Mouse (Mus musculus) heart, embryonic 11.5 days (tissue): ENCODE data around the gene Tnk2. TPM values are rescaled to one million over a fixed set of nuclear protein-coding genes. Genes with fewer than 3 reads are reported as not detected.

Experiments
- ATAC-seq: fragments of 200-750 bp; cut with Nextera tagmentation; replicated peaks from 2 replicates; pipeline ENCODE4 v1.8.0; 2017; ENCODE audit warnings: moderate library complexity; ENCODE audit not compliant: insufficient number of reproducible peaks, low FRiP score, low TSS enrichment
- H3K27ac ChIP-seq: fragments of 300-500 bp; sonication (generic); 2 replicates; pipeline ENCODE4 v1.5.1; 2014; ENCODE audit warnings: mild to moderate bottlenecking, low read depth, low read length
- H3K27me3 ChIP-seq: fragments of 300-500 bp; sonication (generic); 2 replicates; pipeline ENCODE4 v1.6.1; 2014; ENCODE audit warnings: mild to moderate bottlenecking, low read length, mixed read lengths; ENCODE audit not compliant: control insufficient read depth, insufficient read depth
- H3K36me3 ChIP-seq: fragments of 300-500 bp; sonication (generic); 2 replicates; pipeline ENCODE4 v1.6.1; 2014; ENCODE audit warnings: mild to moderate bottlenecking, low read length, moderate library complexity, mixed read lengths; ENCODE audit not compliant: control insufficient read depth, insufficient read depth
- H3K4me1 ChIP-seq: fragments of 300-500 bp; sonication (generic); 2 replicates; pipeline ENCODE4 v1.6.1; 2014; ENCODE audit warnings: low read length; ENCODE audit not compliant: control insufficient read depth, insufficient read depth
- H3K4me2 ChIP-seq: fragments of 300-500 bp; sonication (generic); 2 replicates; pipeline ENCODE4 v1.6.1; 2014; ENCODE audit warnings: mild to moderate bottlenecking, moderate library complexity
- H3K4me3 ChIP-seq: fragments of 300-500 bp; sonication (generic); 2 replicates; pipeline ENCODE4 v1.5.1; 2014; ENCODE audit warnings: low read depth, low read length
- H3K9ac ChIP-seq: fragments of 300-500 bp; sonication (generic); 2 replicates; pipeline ENCODE4 v1.6.1; 2014; ENCODE audit warnings: mild to moderate bottlenecking, low read depth, low read length, moderate library complexity
- H3K9me3 ChIP-seq: fragments of 300-500 bp; sonication (generic); replicated peaks from 2 replicates; pipeline ENCODE4 v1.6.1; 2016; ENCODE audit warnings: low read length; ENCODE audit not compliant: control insufficient read depth
- WGBS: fragments of 180-500 bp; shearing (Covaris S2); extraction: QIAGEN DNeasy Blood & Tissue Kit; methylation state at CpG from one replicate; pipeline ENCODE4 v1.1.7; 2014; ENCODE audit not compliant: insufficient replicate concordance; 5-methylcytosine and 5-hydroxymethylcytosine counted together
- polyA plus RNA-seq: library from polyadenylated mRNA; unstranded; fragments of >200 nt; fragmentation: Nextera tagmentation; extraction: Ambion mirVana; gene quantifications from 2 replicates; pipeline ENCODE4 v1.2.1, GENCODE M21; 2014

Gene Tnk2
- polyA plus RNA-seq, 1 experiment from 2014 or later = 6.9 TPM

DNA sequence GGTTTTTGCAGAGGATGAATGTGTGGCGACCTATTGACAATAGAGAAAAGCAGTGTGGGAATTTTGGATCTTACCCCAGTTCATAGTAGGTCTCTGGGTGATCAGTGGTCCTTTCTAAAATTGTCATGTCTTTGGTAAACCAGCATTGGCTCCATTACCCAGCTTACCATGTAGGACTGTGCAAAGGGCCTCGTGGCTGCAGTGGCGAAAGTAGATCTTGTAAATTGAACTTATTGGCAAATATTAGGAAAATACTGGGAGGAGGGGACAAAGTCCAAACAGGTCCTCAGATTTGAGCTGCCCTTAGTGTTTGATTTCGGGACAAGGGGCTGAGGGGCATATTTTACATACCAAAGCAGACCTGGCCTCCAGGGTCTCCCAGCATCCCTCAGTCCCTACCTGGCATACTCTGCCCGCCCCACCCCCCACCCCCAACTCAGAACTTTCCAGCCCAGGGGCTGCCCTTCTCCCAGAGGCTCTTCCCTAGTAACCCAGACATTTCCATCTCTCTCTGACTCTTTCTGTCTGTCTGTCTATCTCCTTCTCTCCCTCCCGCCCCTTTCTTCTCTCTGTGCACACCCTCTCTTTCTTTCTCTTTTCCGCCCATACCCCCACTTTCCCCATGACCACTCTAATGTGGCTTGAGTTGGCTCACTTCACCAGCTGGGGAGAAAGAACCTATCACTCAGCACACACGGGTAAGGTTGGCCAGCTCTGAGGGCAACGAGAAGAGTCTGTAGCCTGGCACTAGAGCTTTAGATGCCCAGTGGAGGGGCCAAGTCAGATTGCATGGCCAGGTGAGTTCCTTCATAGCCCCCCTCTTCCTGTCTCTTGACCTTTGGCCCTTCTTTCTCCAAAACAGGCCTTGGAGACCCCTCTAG is 23.2 kb downstream of the Tnk2 start:
- peak overlapping the region; percentile 34 for H3K4me2 ChIP-seq
- 66% methylated on average over 9 of the region's 9 CpGs for WGBS
- no peaks in the 10 kb centered on the region for H3K9me3 ChIP-seq

DNA sequence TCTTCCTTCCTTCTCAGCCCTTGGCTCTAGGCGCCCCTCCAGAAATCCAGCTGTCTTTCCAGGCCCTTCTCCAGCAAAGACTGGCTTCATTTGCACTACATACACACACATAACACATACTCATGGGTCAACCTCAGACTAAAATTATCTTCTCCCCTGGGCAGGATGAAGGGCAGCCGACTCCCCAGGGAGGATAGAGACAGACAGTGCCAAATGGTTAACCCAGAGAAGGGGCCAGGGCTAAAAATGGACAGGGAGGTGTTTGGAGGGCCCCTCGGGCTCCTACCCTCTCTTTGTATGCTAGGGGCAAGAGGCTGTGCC is 23.8 kb downstream of the Tnk2 start:
- Histone ChIP-seq H3K4me1 (peaks cover 64% of the 10 kb centered on the region), H3K4me3 (no peak overlapping the region), H3K27me3 (0 out of 2 replicates have a peak, but pooled peaks cover 3% of the 10 kb centered on the region), H3K27ac (peak overlapping the region; percentile 36; the same call in 1 of the 2 replicates), H3K36me3 (no peaks in the 10 kb centered on the region), H3K9me3 (no peaks in the 10 kb centered on the region), H3K9ac (no peak overlapping the region), H3K4me2 (no peak overlapping the region; the same call in 1 of the 2 replicates)
- 61% methylated on average over 3 of the region's 3 CpGs for WGBS
- ATAC-seq = no peak

More for the DNA sequence above, 23.2 kb downstream of the Tnk2 start:
- no peaks in the 10 kb centered on the region for H3K36me3 ChIP-seq
- no peak overlapping the region; the same call in 1 of the 2 replicates for H3K9ac ChIP-seq
- H3K27ac ChIP-seq = peak overlapping the region; percentile 81
- no peak overlapping the region for H3K4me3 ChIP-seq
- peaks cover 64% of the 10 kb centered on the region for H3K4me1 ChIP-seq
- 0 out of 2 replicates have a peak, but pooled peaks cover 3% of the 10 kb centered on the region for H3K27me3 ChIP-seq
- ATAC-seq = no peak

DNA sequence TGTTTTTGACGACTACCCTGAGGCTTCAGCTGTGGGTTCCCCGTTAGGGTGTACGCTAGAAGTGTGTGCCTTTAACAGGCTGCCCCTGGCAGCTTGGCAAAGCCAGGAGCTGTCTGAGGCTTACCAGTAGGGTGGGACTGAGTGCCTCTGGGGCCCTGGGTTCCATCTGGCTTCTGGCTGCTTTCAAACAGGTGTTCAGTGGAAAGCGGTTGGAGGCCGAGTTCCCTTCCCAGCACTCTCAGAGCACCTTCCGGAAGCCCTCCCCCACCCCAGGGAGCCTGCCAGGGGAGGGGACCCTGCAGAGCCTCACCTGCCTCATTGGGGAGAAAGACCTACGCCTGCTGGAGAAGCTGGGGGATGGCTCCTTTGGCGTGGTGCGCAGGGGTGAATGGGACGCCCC is 24.4 kb downstream of the Tnk2 start:
- H3K9ac ChIP-seq = no peak overlapping the region

DNA sequence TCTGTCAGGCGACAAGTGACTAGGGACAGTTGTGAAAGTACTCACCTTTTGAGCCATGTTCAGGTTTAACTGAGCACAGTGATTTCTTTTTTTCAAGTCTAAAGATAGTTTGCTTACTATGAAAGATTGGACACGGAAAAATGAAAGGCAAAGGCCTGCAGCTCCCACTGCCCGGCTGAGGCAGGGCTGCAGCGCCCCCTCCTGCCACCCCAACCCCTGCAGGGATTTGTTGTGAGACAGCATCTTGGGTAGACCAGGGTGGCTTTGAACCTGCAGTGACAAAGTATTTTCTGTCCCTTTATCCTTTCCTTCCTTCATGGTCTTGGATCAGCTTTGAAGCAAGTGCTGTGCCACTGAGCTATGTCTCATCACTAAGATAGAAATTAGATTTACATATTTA is 24.8 kb downstream of the Tnk2 start:
- H3K27ac ChIP-seq = no peak overlapping the region

More for the DNA sequence above, 24.4 kb downstream of the Tnk2 start:
- Histone ChIP-seq H3K36me3 (no peaks in the 10 kb centered on the region), H3K4me2 (no peak overlapping the region), H3K4me3 (no peak overlapping the region), H3K27me3 (0 out of 2 replicates have a peak, but pooled peaks cover 3% of the 10 kb centered on the region), H3K9me3 (no peaks in the 10 kb centered on the region), H3K27ac (peak overlapping the region; percentile 36; the same call in 1 of the 2 replicates), H3K4me1 (peaks cover 68% of the 10 kb centered on the region)
- ATAC-seq = no peak
- 76% methylated on average over 10 of the region's 10 CpGs for whole genome bisulfite sequencing

DNA sequence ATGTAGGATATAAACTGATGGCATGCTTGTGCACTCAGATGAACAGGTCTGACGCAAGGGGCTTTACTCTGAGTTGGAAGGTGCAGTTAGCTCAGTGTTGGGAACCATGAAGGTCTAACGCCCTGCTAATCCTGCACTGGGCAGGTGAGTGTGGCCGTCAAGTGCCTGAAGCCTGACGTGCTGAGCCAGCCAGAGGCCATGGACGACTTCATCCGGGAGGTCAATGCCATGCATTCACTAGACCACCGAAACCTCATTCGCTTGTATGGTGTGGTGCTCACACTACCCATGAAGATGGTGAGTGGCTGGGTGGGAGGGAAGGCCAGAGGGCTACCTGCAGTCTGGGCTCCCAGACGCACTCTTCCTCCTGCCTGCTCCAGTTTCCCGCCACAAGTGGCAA is 25.6 kb downstream of the Tnk2 start:
- WGBS = 93% methylated on average over 10 of the region's 10 CpGs
- no peak overlapping the region for H3K4me3 ChIP-seq
- H3K4me1 ChIP-seq = peaks cover 60% of the 10 kb centered on the region
- H3K27ac ChIP-seq = no peak overlapping the region
- no peak for ATAC-seq
- no peaks in the 10 kb centered on the region for H3K36me3 ChIP-seq
- H3K9me3 ChIP-seq = no peaks in the 10 kb centered on the region
- no peaks in the 10 kb centered on the region for H3K27me3 ChIP-seq
- no peak overlapping the region for H3K9ac ChIP-seq
- no peak overlapping the region for H3K4me2 ChIP-seq

More for the DNA sequence above, 24.8 kb downstream of the Tnk2 start:
- Histone ChIP-seq H3K4me2 (no peak overlapping the region), H3K27me3 (0 out of 2 replicates have a peak, but pooled peaks cover 3% of the 10 kb centered on the region), H3K36me3 (no peaks in the 10 kb centered on the region), H3K4me1 (peaks cover 66% of the 10 kb centered on the region), H3K9ac (no peak overlapping the region), H3K9me3 (no peaks in the 10 kb centered on the region), H3K4me3 (no peak overlapping the region)
- no peak for ATAC-seq
- WGBS = 68% methylated on average over 4 of the region's 4 CpGs

DNA sequence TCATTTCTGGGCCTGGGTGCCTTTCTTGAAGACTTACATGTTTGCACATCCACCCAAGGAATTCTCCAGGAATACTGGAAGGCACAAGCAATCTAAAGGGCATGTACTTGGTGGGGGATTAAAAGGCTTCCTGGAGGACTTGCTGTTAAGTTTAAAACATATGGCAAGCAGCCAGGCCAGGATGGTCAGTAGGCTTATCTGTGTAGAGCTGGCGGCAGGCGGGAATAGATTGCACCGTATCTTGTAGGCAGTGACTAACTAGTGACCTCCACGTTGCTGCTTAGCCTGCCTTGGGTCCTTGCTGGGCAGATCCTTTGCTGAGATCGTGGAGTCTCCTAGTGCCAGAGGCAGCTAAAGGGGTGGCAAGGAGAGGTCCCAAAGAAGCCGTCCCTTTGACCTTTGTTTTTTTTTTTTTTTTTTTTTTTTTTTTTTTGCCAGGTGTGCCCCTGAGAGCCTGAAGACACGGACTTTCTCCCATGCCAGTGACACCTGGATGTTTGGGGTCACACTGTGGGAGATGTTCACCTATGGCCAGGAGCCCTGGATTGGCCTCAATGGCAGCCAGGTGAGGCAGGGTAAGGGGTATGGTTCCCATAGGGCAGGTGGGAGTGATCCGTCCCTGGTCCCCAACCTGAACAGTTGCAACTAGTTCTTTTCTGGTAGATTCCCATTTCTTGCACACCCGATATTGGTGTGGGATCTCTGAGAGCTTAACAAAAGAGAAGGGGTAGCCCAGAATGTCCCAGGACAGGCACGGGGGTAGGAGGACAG is 26.9 kb downstream of the Tnk2 start:
- peaks cover 54% of the 10 kb centered on the region for H3K4me1 ChIP-seq

DNA sequence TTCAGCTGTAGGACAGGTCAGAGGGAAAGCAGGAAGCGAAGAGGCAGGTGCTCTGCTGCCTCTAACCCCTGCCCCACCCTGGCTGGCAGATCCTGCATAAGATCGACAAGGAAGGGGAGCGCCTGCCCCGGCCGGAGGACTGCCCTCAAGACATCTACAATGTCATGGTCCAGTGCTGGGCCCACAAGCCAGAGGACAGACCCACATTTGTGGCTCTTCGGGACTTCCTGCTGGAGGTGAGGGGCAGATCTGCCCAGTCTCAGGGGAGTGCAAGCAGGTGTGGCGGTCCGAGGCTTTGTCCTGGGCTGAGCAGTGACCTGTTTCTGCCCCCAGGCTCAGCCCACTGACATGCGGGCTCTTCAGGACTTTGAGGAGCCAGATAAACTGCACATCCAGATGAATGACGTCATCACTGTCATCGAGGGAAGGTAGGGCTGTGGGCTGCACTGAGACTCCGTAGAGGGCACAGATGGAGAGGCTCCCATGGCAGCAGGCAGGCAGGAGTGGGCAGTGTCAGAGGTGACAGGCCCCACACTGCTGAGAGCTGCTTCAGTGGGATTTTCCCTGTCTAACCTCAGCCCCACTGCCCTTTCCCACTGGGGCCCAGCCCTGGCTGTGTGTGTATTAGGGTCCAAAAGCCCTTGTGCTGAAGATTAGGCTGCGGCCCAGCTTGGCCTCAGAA is 27.7 kb downstream of the Tnk2 start:
- Histone ChIP-seq H3K27me3 (no peaks in the 10 kb centered on the region), H3K36me3 (peaks cover 8% of the 10 kb centered on the region; the same call in 1 of the 2 replicates), H3K27ac (no peak overlapping the region), H3K4me1 (peaks cover 46% of the 10 kb centered on the region), H3K4me2 (peak overlapping the region; percentile 42), H3K9ac (no peak overlapping the region), H3K4me3 (peak overlapping the region; percentile 4; the same call in 1 of the 2 replicates), H3K9me3 (no peaks in the 10 kb centered on the region)
- 0 out of 2 replicates have a peak, but pooled peaks have one; percentile 21 for ATAC-seq
- 72% methylated on average over 13 of the region's 13 CpGs for WGBS

More for the DNA sequence above, 26.9 kb downstream of the Tnk2 start:
- H3K27me3 ChIP-seq = no peaks in the 10 kb centered on the region
- H3K4me2 ChIP-seq = peak overlapping the region; percentile 42
- 0 out of 2 replicates have a peak overlapping the region, but pooled peaks have one; percentile 41 for H3K27ac ChIP-seq
- 51% methylated on average over 10 of the region's 10 CpGs for WGBS
- H3K4me3 ChIP-seq = peak overlapping the region; percentile 4; the same call in 1 of the 2 replicates
- no peak overlapping the region for H3K9ac ChIP-seq
- H3K9me3 ChIP-seq = no peaks in the 10 kb centered on the region
- no peak for ATAC-seq
- 0 out of 2 replicates have a peak, but pooled peaks cover 2% of the 10 kb centered on the region for H3K36me3 ChIP-seq

DNA sequence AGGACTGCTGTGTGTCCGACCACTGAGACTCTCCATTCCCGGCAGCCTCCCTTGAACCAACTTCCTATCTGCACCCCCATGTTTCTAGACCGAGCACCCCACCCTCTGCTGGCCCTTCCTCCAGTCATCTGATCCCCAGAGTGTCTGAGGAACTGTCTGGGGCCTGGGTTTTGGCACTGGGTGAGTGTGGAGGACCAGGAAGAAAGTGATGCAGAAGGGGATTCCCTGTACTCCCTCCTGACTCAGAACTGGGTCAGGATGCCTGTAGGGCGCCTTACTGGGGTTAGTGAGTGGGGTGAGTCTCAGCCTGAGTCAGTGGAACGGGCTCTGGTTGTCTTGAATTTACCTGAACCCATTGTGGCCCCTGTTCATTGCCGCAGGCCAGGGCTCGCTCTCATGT is 28.6 kb downstream of the Tnk2 start:
- no peak overlapping the region for H3K27ac ChIP-seq
- 0 out of 2 replicates have a peak, but pooled peaks cover 2% of the 10 kb centered on the region for H3K27me3 ChIP-seq
- no peak overlapping the region for H3K4me3 ChIP-seq
- peaks cover 8% of the 10 kb centered on the region; the same call in 1 of the 2 replicates for H3K36me3 ChIP-seq
- H3K4me2 ChIP-seq = peak overlapping the region; percentile 42
- no peaks in the 10 kb centered on the region for H3K9me3 ChIP-seq
- ATAC-seq = no peak
- peaks cover 41% of the 10 kb centered on the region for H3K4me1 ChIP-seq
- WGBS = 89% methylated on average over 7 of the region's 7 CpGs
- peak overlapping the region; percentile 8; the same call in 1 of the 2 replicates for H3K9ac ChIP-seq
